In the genomic region with DNA sequence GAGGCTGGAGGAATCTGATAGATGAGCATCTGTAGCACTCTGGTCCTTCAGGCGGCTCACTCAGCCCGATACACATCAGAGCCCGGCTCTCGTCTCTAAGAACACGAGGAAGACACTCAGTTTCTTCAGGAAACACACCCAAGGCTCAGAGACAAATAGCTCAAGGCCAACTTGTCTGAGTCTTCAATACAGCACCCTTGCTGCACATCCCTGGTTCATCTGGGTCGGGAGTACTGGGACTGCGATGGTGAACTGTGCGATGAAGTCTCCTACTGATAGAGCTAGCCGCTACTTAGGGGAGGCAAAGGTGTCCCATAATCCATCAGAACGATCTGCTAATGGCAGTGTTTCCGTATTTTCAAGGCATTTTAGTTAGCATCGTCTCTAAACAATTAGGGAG, we compare ENCODE assay signal across 9 mouse cellular contexts. TPM values are rescaled to one million over a fixed set of nuclear protein-coding genes. Genes with fewer than 3 reads are reported as not detected.
DNase-seq lines count a peak whose midpoint lies in the region; ATAC-seq and TF ChIP-seq lines count a peak whose summit lies in the region.
"Had no signal": no experiment of that assay in that cellular context is flagged by ENCODE, and none has a peak within 500 bp of the region (broad histone marks: within the 10 kb centered on the region; RNA-seq: fewer than 3 reads in every experiment).

A gene (minus strand): TSS at position 101 of the 400 bp plus-strand sequence.

- H3K4me3 ChIP-seq in left cerebral cortex, adult 2 months, result peak within 1 kb of the TSS; percentile 21
- H3K4me3 ChIP-seq in forebrain, embryonic 12.5 days (replicated peaks), result peak within 1 kb of the TSS; percentile 32
- H3K4me3 ChIP-seq in limb, embryonic 11.5 days (ENCODE audit: low read depth, low read length), result peak within 1 kb of the TSS; percentile 21; the same call in 1 of the 2 replicates
- 0 out of 2 replicates have a peak within 1 kb of the TSS, but pooled peaks have one; percentile 3 for H3K4me3 ChIP-seq in olfactory bulb, adult 2 months (ENCODE audit: insufficient read depth, low read depth, low read length)

- H3K9me3 ChIP-seq in forebrain, embryonic 12.5 days, result no peaks in the 10 kb centered on the region
- no peaks in the 10 kb centered on the region for H3K9me3 ChIP-seq in limb, embryonic 11.5 days (ENCODE audit: control insufficient read depth, low read length)

- peak within 1 kb of the TSS; percentile 60 for H3K4me2 ChIP-seq in forebrain, embryonic 12.5 days
- peak within 1 kb of the TSS; percentile 50 for H3K4me2 ChIP-seq in limb, embryonic 11.5 days (ENCODE audit: low read depth, severe bottlenecking)

- ATAC-seq in forebrain, embryonic 12.5 days (ENCODE audit: low FRiP score), result no peak
- no peak for ATAC-seq in limb, embryonic 11.5 days (ENCODE audit: insufficient number of reproducible peaks, low FRiP score, low TSS enrichment, low read depth)
- ATAC-seq in megakaryocyte progenitor cell, adult 5-6 weeks (replicated peaks; ENCODE audit: poor library complexity), result no peak

- peaks cover 5% of the 10 kb centered on the region; the same call in 1 of the 2 replicates for H3K4me1 ChIP-seq in forebrain, embryonic 12.5 days
- no peaks in the 10 kb centered on the region for H3K4me1 ChIP-seq in limb, embryonic 11.5 days (ENCODE audit: control insufficient read depth, insufficient read depth, low read length)
- peaks cover 2% of the 10 kb centered on the region; the same call in 1 of the 2 replicates for H3K4me1 ChIP-seq in olfactory bulb, adult 2 months (ENCODE audit: control insufficient read depth, insufficient read depth, low read length)

- TF ChIP-seq POLR2A in olfactory bulb, adult 2 months (IDR thresholded peaks at IDR 0.05; ENCODE audit: insufficient read depth, low read depth, low read length), result no peak

- H3K27me3 ChIP-seq in forebrain, embryonic 12.5 days, result peaks cover 20% of the 10 kb centered on the region
- H3K27me3 ChIP-seq in limb, embryonic 11.5 days (ENCODE audit: control insufficient read depth, insufficient read depth, low read length), result no peaks in the 10 kb centered on the region

- H3K27ac ChIP-seq in left cerebral cortex, adult 2 months, result no peak within 1 kb of the TSS
- no peak within 1 kb of the TSS for H3K27ac ChIP-seq in forebrain, embryonic 12.5 days
- no peak within 1 kb of the TSS for H3K27ac ChIP-seq in limb, embryonic 11.5 days (replicated peaks; ENCODE audit: low read depth, low read length)
- H3K27ac ChIP-seq in olfactory bulb, adult 2 months (ENCODE audit: insufficient read depth, low read depth, low read length), result no peak within 1 kb of the TSS

- peak within 1 kb of the TSS; percentile 51 for H3K9ac ChIP-seq in forebrain, embryonic 12.5 days
- H3K9ac ChIP-seq in limb, embryonic 11.5 days (ENCODE audit: low read length), result peak within 1 kb of the TSS; percentile 35; the same call in 1 of the 2 replicates

- WGBS in forebrain, embryonic 12.5 days, result 87% methylated on average over 12 of the region's 12 CpGs
- 86% methylated on average over 12 of the region's 12 CpGs for WGBS in limb, embryonic 11.5 days
- 90% methylated on average over 12 of the region's 12 CpGs for WGBS in olfactory bulb, adult 2 months

- intact Hi-C loops in left cerebral cortex, adult 2 months (cut with DNase I), result loop anchor here (2.0 to 5.0 kb wide), 2 partner anchors 34 to 156 kb away; no protein-coding TSS in a partner anchor

- no peak for TF ChIP-seq CTCF in left cerebral cortex, adult 2 months (IDR thresholded peaks at IDR 0.05)
- no peak for TF ChIP-seq CTCF in olfactory bulb, adult 2 months (IDR thresholded peaks at IDR 0.05; ENCODE audit: insufficient read depth, low read depth, low read length)

- H3K36me3 ChIP-seq in forebrain, embryonic 12.5 days (replicated peaks), result no peaks in the 10 kb centered on the region
- H3K36me3 ChIP-seq in limb, embryonic 11.5 days (ENCODE audit: control insufficient read depth, insufficient read depth, low read length), result no peaks in the 10 kb centered on the region

- no peak for DNase-seq in left cerebral cortex, adult 2 months (ENCODE audit: extremely low spot score in 1 of 2, low spot score in 2 of 2)
- DNase-seq in left cerebral cortex, adult 18-20 months (ENCODE audit: low spot score in 2 of 2), result no peak
- no peak for DNase-seq in limb, embryonic 11.5 days (ENCODE audit: low spot score)
- no peak for DNase-seq in spleen, adult 18-20 months
- DNase-seq in cerebellum, postnatal 14 days, result no peak

RNA-seq across cellular contexts. Expression of the gene that starts here (rescaled TPM):
- 1 to 10 TPM; 1.0 to 1.5 TPM for total RNA-seq in left cerebral cortex, adult 2 months (2021)
- 1 to 10 TPM in 1 of 2 experiments, under 1 TPM in 1; 0.74 to 1.2 TPM for total RNA-seq in left cerebral cortex, adult 18-20 months (2021)
- polyA plus RNA-seq in forebrain, embryonic 12.5 days (2016; fragmentation: Nextera tagmentation; extraction: Ambion mirVana), result 0.54 and 0.61 TPM in 2 replicates
- 0.07 TPM in 1 of 2 replicates, not detected in the other for polyA plus RNA-seq in limb, embryonic 11.5 days (2014; fragmentation: Nextera tagmentation; extraction: Ambion mirVana)
- polyA plus RNA-seq in olfactory bulb, adult 2 months (2012; ENCODE audit: insufficient read depth, insufficient read length, low replicate concordance, missing spikeins), result not detected in 2 replicates
- not detected in 2 replicates for total RNA-seq in megakaryocyte progenitor cell, adult 5-6 weeks (2015)
- total RNA-seq in megakaryocyte progenitor cell, adult 5-6 weeks (2017), result not detected in 2 replicates
- total RNA-seq: gastrocnemius, postnatal 14 days had no signal
